Mouse (Mus musculus) brain, embryonic 14.5 days (tissue): ENCODE results near the gene Nprl2. TPM values are rescaled to one million over a fixed set of nuclear protein-coding genes. Genes with fewer than 3 reads are reported as not detected.

Experiments used
- DNase-seq: peaks from one replicate; pipeline ENCODE4 v3.0.0-alpha.2; 2011; ENCODE audit warnings: low read depth
- CTCF ChIP-seq: fragments of 200-500 bp; IDR thresholded peaks from 2 replicates; pipeline ENCODE4 v1.5.1; 2012; ENCODE audit warnings: inconsistent platforms, mild to moderate bottlenecking, moderate library complexity, borderline replicate concordance; ENCODE audit not compliant: insufficient read depth, insufficient read length; ENCODE audit errors: extremely low read depth
- POLR2A ChIP-seq: fragments of 200-500 bp; IDR thresholded peaks from 2 replicates; pipeline ENCODE4 v1.6.1; 2012; ENCODE audit warnings: mild to moderate bottlenecking, inconsistent platforms, borderline replicate concordance; ENCODE audit not compliant: poor library complexity, insufficient read depth, insufficient read length, severe bottlenecking; ENCODE audit errors: extremely low read depth
- polyA plus RNA-seq: library from polyadenylated mRNA; depleted of rRNA; stranded (reverse); fragments of >200 nt; gene quantifications from 2 replicates; pipeline ENCODE4 v1.2.3, GENCODE M21; 2012; rRNA removed

The Nprl2 gene
- polyA plus RNA-seq, 1 experiment: 74.5 TPM

DNA sequence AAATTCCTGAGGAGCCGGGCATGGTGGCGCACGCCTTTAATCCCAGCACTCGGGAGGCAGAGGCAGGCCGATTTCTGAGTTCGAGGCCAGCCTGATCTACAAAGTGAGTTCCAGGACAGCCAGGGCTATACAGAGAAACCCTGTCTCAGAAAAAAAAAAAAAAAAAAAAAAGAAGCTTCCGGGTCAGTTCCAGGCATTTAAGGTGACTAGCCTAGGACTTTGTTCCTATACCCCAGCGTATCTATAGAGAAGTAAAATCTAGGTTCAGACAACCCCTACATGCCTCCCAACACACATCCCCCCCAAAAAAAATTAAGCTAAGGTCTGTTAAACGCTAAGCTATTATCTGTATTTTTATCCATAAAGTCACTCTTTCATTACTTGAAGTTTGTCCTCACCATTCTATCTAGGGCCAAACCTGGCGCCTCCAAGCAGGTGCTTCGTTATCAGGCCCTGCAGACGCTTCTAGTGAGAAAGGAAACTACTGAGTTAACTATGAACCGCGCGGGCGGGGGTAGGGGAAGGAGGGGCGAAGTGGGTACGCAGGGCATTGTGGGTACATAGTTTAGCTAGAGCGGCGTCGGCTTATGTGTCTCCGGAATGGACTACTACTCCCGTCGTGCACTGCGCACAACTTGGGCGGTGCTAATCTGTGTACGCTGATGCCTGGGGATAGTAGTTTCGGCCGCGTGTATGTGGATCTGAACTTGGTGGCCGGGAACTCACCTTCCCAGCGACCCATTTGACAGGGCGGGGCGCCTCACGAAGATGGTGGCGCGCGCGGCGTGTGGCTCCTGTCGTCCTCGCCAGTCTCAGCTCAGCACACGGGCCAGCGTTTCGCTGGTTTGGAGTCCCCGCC lies 45.2 kb downstream of the Nprl2 start, which contains the start of gene Ifrd2:
Gene Ifrd2, plus strand, starts transcription at position 669 of the 859 bp plus-strand sequence.
- DNase-seq: peak; percentile 100
- TF ChIP-seq POLR2A: peak; percentile 59; the same call in 1 of the 2 replicates
- no peak for TF ChIP-seq CTCF

GRCm38 (mm10) chr9:107587833-107588639 lies 46.0 kb downstream of the Nprl2 start:
- DNase-seq: peak; percentile 56
- TF ChIP-seq POLR2A (no peak), CTCF (no peak)

- DNase-seq: no peak
- TF ChIP-seq CTCF (no peak), POLR2A (no peak)
Observed at GRCm38 (mm10) chr9:107590058-107590772, 48.2 kb downstream of the Nprl2 start.

GRCm38 (mm10) chr9:107590773-107591060 lies 48.7 kb downstream of the Nprl2 start:
- no peak for DNase-seq
- TF ChIP-seq CTCF (no peak), POLR2A (no peak)

DNA sequence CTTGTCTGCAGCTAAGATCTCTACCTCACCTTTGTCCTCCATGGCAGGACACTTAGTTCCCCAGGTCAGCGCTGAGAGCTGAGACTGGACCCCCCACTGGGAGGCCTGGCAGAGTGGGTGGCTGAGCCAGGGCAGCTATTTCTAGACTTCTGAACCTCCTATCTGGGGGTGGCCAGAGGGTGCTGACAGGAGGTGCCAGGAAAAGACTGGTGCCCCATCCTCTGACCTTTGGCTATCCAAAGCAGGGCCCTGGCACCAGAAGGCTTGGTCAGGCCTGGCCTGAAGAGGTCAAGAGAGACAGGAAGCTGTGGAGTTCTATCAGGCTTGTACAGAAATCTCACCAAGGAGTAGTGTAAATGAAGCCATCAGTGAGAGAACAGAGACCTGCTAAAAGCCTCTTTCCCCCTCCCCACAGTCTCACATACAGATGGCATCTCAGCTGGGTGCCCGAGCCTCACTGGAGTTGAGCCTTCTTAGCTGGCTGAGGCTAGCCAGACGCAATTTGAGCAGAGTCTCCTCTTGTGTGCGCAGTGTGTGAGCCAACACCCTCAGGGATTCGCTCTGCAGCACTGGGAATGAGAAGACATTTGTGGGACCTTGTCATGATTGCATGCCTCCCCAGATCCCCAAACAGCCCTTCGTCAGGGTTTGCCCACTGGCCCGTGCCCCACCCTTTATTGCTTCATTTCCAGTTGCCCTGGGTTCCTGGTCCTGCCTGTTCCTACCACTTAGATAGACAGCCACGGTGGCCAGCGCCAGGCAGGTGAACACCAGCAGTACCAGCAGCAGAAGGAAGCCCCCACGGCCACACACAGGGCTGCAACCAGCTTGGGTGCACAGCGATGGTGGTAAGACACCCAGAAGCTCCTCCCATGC lies 51.3 kb downstream of the Nprl2 start:
- TF ChIP-seq POLR2A (no peak), CTCF (no peak)
- DNase-seq: peak; percentile 56

GRCm38 (mm10) chr9:107594281-107595062 lies 52.4 kb downstream of the Nprl2 start:
- no peak for DNase-seq
- TF ChIP-seq CTCF (no peak), POLR2A (no peak)

Other genes with a start within 250 kb of the Nprl2 start
- 8.7 and 9.2 TPM in 2 replicates for gene Cish, start 246.2 kb upstream of the Nprl2 start, polyA plus RNA-seq
- 29.5 and 35.9 TPM in 2 replicates for gene Hemk1, start 203.9 kb upstream of the Nprl2 start, polyA plus RNA-seq
- gene 6430571L13Rik, start 201.6 kb upstream of the Nprl2 start, polyA plus RNA-seq: 6.2 and 8.6 TPM in 2 replicates
- gene Cacna2d2, start 142.6 kb upstream of the Nprl2 start, polyA plus RNA-seq: 105 and 143 TPM in 2 replicates
- gene Tmem115, start 8.3 kb upstream of the Nprl2 start, polyA plus RNA-seq: 37.3 and 42.1 TPM in 2 replicates
- gene Cyb561d2, start within 50 bp of the Nprl2 start, polyA plus RNA-seq: 34.3 and 45.7 TPM in 2 replicates
- gene Zmynd10, start 5.1 kb downstream of the Nprl2 start, polyA plus RNA-seq: 7.4 and 8.4 TPM in 2 replicates
- gene Rassf1, start 9.3 kb downstream of the Nprl2 start, polyA plus RNA-seq: 31.5 and 34.2 TPM in 2 replicates
- gene Tusc2, start 21.0 kb downstream of the Nprl2 start, polyA plus RNA-seq: 97.6 and 109 TPM in 2 replicates
- gene Hyal2, start 25.7 kb downstream of the Nprl2 start, polyA plus RNA-seq: 50.6 and 55.4 TPM in 2 replicates
- gene Hyal1, start 34.7 kb downstream of the Nprl2 start, polyA plus RNA-seq: 3.3 and 5.6 TPM in 2 replicates
- 28.8 and 32.4 TPM in 2 replicates for gene Naa80, start 36.7 kb downstream of the Nprl2 start, polyA plus RNA-seq
- 1.2 and 1.6 TPM in 2 replicates for gene Hyal3, start 38.6 kb downstream of the Nprl2 start, polyA plus RNA-seq
- 21.4 and 29.6 TPM in 2 replicates for gene Ifrd2, start 45.4 kb downstream of the Nprl2 start, polyA plus RNA-seq
- 3.9 and 6.7 TPM in 2 replicates for gene Sema3b, start 67.0 kb downstream of the Nprl2 start, polyA plus RNA-seq
- gene Gnai2, start 93.1 kb downstream of the Nprl2 start, polyA plus RNA-seq: 488 and 561 TPM in 2 replicates
- gene Slc38a3, start 127.3 kb downstream of the Nprl2 start, polyA plus RNA-seq: 79.7 and 82.3 TPM in 2 replicates
- gene Gnat1, start 137.5 kb downstream of the Nprl2 start, polyA plus RNA-seq: 0.39 and 0.48 TPM in 2 replicates
- gene Sema3f, start 168.2 kb downstream of the Nprl2 start, polyA plus RNA-seq: 163 and 176 TPM in 2 replicates
- 183 and 228 TPM in 2 replicates for gene Rbm5, start 228.8 kb downstream of the Nprl2 start, polyA plus RNA-seq